Mouse (Mus musculus) neural tube, embryonic 11.5 days (tissue): Measurements from ENCODE around the gene Samd4. TPM values are rescaled to one million over a fixed set of nuclear protein-coding genes. Genes with fewer than 3 reads are reported as not detected.

Source experiments
- ATAC-seq: fragments of 200-750 bp; cut with Nextera tagmentation; 2 replicates; pipeline ENCODE4 v1.8.0; 2017; ENCODE audit warnings: moderate number of reproducible peaks, mild to moderate bottlenecking, moderate TSS enrichment, moderate library complexity; ENCODE audit not compliant: insufficient read depth, low FRiP score, low TSS enrichment
- DNase-seq: peaks from one replicate; pipeline ENCODE4 v3.0.0-alpha.2; 2015; ENCODE audit warnings: low spot score
- H3K27ac ChIP-seq: fragments of 300-500 bp; sonication (generic); 2 replicates; pipeline ENCODE4 v1.5.1; 2014; ENCODE audit warnings: low read depth, mild to moderate bottlenecking, low read length
- H3K27me3 ChIP-seq: fragments of 300-500 bp; sonication (generic); 2 replicates; pipeline ENCODE4 v1.6.1; 2014; ENCODE audit warnings: mild to moderate bottlenecking, low read length, mixed read lengths; ENCODE audit not compliant: control insufficient read depth, insufficient read depth
- H3K36me3 ChIP-seq: fragments of 300-500 bp; sonication (generic); 2 replicates; pipeline ENCODE4 v1.6.1; 2014; ENCODE audit warnings: mild to moderate bottlenecking, low read length, moderate library complexity, mixed read lengths; ENCODE audit not compliant: control insufficient read depth, insufficient read depth
- H3K4me1 ChIP-seq: fragments of 300-500 bp; sonication (generic); 2 replicates; pipeline ENCODE4 v1.6.1; 2014; ENCODE audit warnings: low read length, mixed read lengths; ENCODE audit not compliant: control insufficient read depth, insufficient read depth
- H3K4me2 ChIP-seq: fragments of 300-500 bp; sonication (generic); 2 replicates; pipeline ENCODE4 v1.6.1; 2014; ENCODE audit warnings: low read depth, mild to moderate bottlenecking, moderate library complexity
- H3K4me3 ChIP-seq: fragments of 300-500 bp; sonication (generic); 2 replicates; pipeline ENCODE4 v1.5.1; 2014; ENCODE audit warnings: low read depth, low read length
- H3K9ac ChIP-seq: fragments of 300-500 bp; sonication (generic); 2 replicates; pipeline ENCODE4 v1.6.1; 2014; ENCODE audit warnings: mild to moderate bottlenecking, low read length
- H3K9me3 ChIP-seq: fragments of 300-500 bp; sonication (generic); 2 replicates; pipeline ENCODE4 v1.6.1; 2016; ENCODE audit warnings: low read length; ENCODE audit not compliant: control insufficient read depth
- WGBS: fragments of 180-500 bp; shearing (Covaris S2); extraction: QIAGEN DNeasy Blood & Tissue Kit; methylation state at CpG from one replicate; pipeline ENCODE4 v1.1.7; 2014; 5-methylcytosine and 5-hydroxymethylcytosine counted together
- polyA plus RNA-seq: library from polyadenylated mRNA; unstranded; fragments of >200 nt; fragmentation: Nextera tagmentation; extraction: Ambion mirVana; gene quantifications from 2 replicates; pipeline ENCODE4 v1.2.1, GENCODE M21; 2014

The Samd4 gene
- polyA plus RNA-seq, 1 experiment from 2014 or later = 2.5 TPM

DNA sequence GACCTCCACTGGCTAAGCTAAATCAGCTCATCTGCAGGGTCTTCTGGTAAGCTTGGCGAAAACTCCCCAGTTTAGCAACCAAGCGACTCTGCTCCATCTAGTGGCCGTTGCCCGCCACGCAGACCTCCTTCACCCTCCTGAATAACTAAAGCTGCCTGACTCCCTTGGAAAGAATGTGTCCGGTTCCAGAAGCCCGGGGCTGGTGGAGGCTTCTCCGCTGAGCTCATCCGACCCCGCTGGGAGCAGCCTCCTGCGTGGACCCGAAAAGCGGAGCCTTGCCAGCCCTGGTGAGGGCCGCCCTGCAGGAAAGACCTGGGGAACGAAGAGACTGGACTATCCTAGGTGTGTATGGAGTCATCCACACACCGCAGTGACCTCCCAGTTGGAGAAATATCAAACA, 204.1 kb downstream of the Samd4 start:
- DNase-seq = peak; percentile 89
- no peak overlapping the region for H3K4me3 ChIP-seq
- H3K36me3 ChIP-seq = no peaks in the 10 kb centered on the region
- ATAC-seq = peak; percentile 90
- H3K27me3 ChIP-seq = no peaks in the 10 kb centered on the region
- peaks cover 3% of the 10 kb centered on the region; the same call in 1 of the 2 replicates for H3K4me1 ChIP-seq
- WGBS = 4% methylated on average over 16 of the region's 16 CpGs
- H3K9me3 ChIP-seq = no peaks in the 10 kb centered on the region
- no peak overlapping the region for H3K27ac ChIP-seq
- H3K9ac ChIP-seq = peak overlapping the region; percentile 41; the same call in 1 of the 2 replicates
- peak overlapping the region; percentile 56 for H3K4me2 ChIP-seq

DNA sequence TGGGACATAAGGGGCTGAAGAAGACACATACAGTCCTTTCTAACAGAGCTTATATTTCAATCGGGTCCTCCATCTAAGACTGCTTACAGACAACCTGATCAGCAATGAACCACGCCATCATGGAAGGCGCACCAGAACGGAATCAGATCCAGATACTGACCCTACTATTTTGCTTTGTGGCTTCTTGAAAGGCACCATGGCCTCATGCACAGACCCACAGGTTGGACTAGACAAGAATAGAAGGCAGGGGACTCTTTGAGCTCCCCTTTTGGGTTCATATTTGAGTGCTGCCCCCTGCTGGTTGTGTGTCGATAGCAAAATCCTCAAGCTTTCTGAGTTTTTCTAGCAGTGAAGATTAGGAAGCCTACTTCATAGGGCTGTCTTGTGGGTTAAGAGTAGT, 204.5 kb downstream of the Samd4 start:
- no peak overlapping the region for H3K4me3 ChIP-seq
- ATAC-seq = peak; percentile 57

DNA sequence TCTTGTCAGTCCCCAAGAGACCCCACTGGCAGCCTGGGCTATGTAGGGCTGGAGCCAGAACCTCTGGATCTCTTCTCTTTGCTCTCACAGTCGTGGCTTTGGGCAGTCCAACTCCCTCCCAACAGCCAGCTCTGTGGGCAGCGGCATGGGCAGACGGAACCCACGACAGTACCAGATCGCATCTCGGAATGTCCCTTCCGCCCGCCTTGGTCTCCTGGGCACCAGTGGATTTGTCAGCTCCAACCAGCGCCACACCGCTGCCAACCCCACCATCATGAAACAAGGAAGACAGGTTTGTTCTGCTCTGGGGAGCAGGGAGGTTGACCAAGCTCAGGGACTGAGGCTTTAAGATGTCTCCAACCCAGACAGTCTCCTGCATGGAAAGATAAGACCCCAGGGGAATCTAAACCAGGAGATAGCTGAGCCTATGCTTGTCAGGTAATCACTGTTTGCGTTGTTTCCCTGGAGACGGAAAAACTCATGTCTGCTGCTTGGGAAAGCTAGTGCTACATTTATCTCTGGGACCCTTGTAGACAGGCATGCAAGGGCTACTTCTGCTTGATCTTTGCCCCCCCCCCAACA, 205.1 kb downstream of the Samd4 start:
- Histone ChIP-seq H3K36me3 (no peaks in the 10 kb centered on the region), H3K4me1 (peaks cover 3% of the 10 kb centered on the region; the same call in 1 of the 2 replicates), H3K27ac (no peak overlapping the region), H3K4me2 (no peak overlapping the region), H3K9ac (no peak overlapping the region), H3K4me3 (no peak overlapping the region), H3K9me3 (no peaks in the 10 kb centered on the region), H3K27me3 (no peaks in the 10 kb centered on the region)
- 90% methylated on average over 12 of the region's 12 CpGs for WGBS
- no peak for DNase-seq
- ATAC-seq = no peak

More for the DNA sequence above, 204.5 kb downstream of the Samd4 start:
- H3K27ac ChIP-seq = no peak overlapping the region
- no peaks in the 10 kb centered on the region for H3K9me3 ChIP-seq
- no peak overlapping the region; the same call in 1 of the 2 replicates for H3K9ac ChIP-seq
- WGBS = 38% methylated on average over 5 of the region's 5 CpGs
- DNase-seq = peak; percentile 78
- H3K4me1 ChIP-seq = peaks cover 3% of the 10 kb centered on the region; the same call in 1 of the 2 replicates
- H3K27me3 ChIP-seq = no peaks in the 10 kb centered on the region
- no peaks in the 10 kb centered on the region for H3K36me3 ChIP-seq
- H3K4me2 ChIP-seq = peak overlapping the region; percentile 56

DNA sequence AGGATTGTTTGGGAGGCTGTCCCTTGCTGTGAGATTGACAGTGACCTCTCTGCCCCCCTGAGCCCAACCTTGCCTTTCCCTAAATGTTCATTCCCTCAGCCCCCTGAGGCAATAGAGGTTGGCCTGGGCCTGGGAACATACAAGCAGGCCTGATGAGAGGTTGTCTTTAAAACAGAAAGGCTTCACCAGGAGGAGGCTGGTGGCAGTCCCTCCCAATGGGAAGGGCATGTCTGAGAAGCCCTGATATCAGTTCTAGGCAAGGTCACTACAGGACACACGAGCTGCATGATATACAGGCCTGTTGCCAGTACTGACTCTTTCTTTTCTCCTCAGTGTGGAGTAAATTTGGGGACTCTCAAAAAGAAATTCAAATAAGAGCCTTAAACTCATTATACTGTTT, 205.7 kb downstream of the Samd4 start:
- 67% methylated on average over 1 of the region's 1 CpGs for WGBS
- Histone ChIP-seq H3K4me2 (no peak overlapping the region), H3K4me1 (peaks cover 3% of the 10 kb centered on the region; the same call in 1 of the 2 replicates), H3K4me3 (no peak overlapping the region), H3K9me3 (no peaks in the 10 kb centered on the region), H3K27ac (no peak overlapping the region), H3K27me3 (no peaks in the 10 kb centered on the region), H3K36me3 (no peaks in the 10 kb centered on the region), H3K9ac (no peak overlapping the region)
- ATAC-seq (no peak), DNase-seq (no peak)

DNA sequence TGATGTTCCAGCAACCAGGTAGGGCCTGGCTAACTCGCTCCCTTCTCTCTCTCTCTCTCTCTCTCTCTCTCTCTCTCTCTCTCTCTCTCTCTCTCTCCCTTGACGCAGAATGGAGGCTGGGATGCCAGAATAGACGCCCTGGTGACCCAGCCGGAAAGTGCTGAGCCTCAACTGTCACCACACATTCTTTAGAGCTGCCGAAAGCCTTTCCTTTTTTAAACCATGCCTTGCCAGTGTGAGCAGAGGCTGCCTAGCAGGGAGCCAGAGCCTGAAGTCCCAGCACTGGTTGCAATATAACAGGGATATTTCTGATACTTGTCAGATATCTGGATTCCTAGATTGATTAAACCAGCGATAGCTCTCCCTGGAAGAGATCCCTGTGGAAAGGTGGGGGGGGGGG, 206.5 kb downstream of the Samd4 start:
- DNase-seq (no peak), ATAC-seq (no peak)
- no peak overlapping the region for H3K9ac ChIP-seq
- H3K4me2 ChIP-seq = no peak overlapping the region
- H3K4me3 ChIP-seq = no peak overlapping the region
- WGBS = 76% methylated on average over 6 of the region's 6 CpGs
- no peak overlapping the region for H3K27ac ChIP-seq
- no peaks in the 10 kb centered on the region for H3K27me3 ChIP-seq
- H3K36me3 ChIP-seq = no peaks in the 10 kb centered on the region
- peaks cover 3% of the 10 kb centered on the region; the same call in 1 of the 2 replicates for H3K4me1 ChIP-seq
- no peaks in the 10 kb centered on the region for H3K9me3 ChIP-seq

DNA sequence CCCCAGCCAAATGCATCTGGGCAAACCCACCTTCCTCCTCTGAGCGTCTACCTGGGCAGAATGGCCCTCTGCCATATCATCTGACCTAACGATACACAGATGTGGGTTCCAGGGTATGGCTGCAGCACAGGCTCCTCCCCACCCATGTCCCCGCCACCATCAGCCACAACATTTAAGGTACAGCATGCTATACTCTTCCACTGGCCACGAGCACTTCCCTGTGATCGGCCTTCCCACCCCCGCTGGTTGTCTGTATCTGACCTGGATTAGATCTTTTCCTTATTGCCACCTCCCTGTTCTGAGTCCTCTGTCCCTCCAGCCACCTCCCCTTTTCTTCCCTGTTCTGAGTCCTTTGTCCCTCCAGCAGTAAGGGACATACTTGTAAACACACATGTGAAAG, 209.3 kb downstream of the Samd4 start:
- ATAC-seq (no peak), DNase-seq (no peak)
- Histone ChIP-seq H3K27ac (no peak overlapping the region), H3K4me3 (no peak overlapping the region), H3K9ac (no peak overlapping the region), H3K9me3 (no peaks in the 10 kb centered on the region), H3K4me2 (no peak overlapping the region), H3K27me3 (no peaks in the 10 kb centered on the region), H3K4me1 (peaks cover 1% of the 10 kb centered on the region; the same call in 1 of the 2 replicates), H3K36me3 (no peaks in the 10 kb centered on the region)
- 92% methylated on average over 6 of the region's 6 CpGs for WGBS

DNA sequence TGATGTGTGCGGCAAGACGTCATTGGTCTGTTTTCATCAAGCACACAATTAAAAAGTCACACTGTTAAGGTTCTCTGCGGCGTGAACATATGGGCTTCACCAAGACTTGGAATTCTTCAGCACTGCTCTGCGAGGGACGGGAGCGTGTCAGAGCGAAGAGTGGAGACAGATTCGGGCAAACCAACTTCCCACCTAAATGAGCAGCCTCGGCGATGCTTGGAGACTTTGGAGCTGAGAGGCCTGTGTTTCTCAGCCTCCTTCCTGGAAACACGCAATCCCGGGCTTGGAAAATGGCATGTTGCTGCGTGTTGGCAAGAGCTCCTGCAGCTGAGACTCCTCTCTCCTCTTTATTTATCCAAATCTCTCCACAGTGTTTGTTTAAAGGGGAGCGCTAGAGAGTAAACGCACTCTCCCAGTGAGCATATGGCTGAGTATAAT, 210.7 kb downstream of the Samd4 start:
- Histone ChIP-seq H3K4me2 (no peak overlapping the region), H3K27ac (no peak overlapping the region), H3K27me3 (no peaks in the 10 kb centered on the region), H3K9me3 (no peaks in the 10 kb centered on the region), H3K36me3 (no peaks in the 10 kb centered on the region), H3K4me3 (no peak overlapping the region), H3K4me1 (no peaks in the 10 kb centered on the region), H3K9ac (no peak overlapping the region)
- DNase-seq = no peak
- 63% methylated on average over 16 of the region's 16 CpGs for WGBS
- ATAC-seq = no peak

DNA sequence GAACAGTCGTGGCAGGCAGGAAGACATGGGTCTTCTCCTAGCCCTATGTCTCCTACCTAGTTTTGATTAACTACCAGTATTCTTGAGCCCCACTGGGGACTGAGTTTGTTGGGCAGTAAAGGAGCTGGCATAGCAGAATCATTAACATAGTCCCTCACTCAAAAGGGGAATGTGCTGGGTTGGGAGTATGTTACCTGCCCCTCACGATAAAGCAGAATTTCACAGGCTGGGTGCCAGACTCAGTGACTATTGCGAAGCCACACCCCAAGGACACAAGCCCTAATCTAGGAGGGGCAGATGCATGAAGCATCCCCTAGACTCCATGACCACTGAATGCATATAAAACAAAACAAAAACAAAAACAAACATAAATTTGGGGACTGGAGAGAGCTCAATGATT, 212.4 kb downstream of the Samd4 start:
- Histone ChIP-seq H3K27me3 (no peaks in the 10 kb centered on the region), H3K4me2 (no peak overlapping the region), H3K27ac (no peak overlapping the region), H3K36me3 (no peaks in the 10 kb centered on the region), H3K9ac (no peak overlapping the region), H3K9me3 (no peaks in the 10 kb centered on the region), H3K4me3 (no peak overlapping the region), H3K4me1 (no peaks in the 10 kb centered on the region)
- 90% methylated on average over 3 of the region's 3 CpGs for WGBS
- DNase-seq (no peak), ATAC-seq (no peak)

DNA sequence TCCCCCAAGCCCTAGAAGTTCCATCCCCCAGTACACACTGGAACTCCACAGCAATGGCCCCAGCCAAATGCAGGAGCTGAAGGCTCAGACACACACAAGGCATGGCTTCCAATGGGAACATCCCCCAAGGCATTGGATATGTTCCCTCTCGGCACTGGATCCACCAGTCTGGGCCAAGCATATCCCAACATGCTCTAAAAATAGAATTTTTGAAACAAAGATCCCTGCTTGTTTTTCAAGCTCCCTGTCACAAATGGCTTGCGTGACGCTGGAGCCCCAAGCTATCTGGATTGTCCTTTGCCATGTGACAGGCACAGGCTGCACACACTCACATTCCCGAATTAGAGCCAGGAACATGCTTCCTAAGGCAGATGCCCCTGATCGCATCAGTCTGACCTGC, 213.7 kb downstream of the Samd4 start:
- WGBS = 95% methylated on average over 5 of the region's 5 CpGs
- Histone ChIP-seq H3K9ac (no peak overlapping the region), H3K9me3 (no peaks in the 10 kb centered on the region), H3K36me3 (no peaks in the 10 kb centered on the region), H3K4me3 (no peak overlapping the region), H3K4me1 (no peaks in the 10 kb centered on the region), H3K27me3 (no peaks in the 10 kb centered on the region), H3K27ac (no peak overlapping the region), H3K4me2 (no peak overlapping the region)
- DNase-seq (no peak), ATAC-seq (no peak)
